ENCODE assay signal across 10 mouse cellular contexts in genomic region chr2:173037827-173038607, GRCm38 (mm10). TPM values are rescaled to one million over a fixed set of nuclear protein-coding genes. Genes with fewer than 3 reads are reported as not detected.
DNase-seq lines count a peak whose midpoint lies in the region; ATAC-seq and TF ChIP-seq lines count a peak whose summit lies in the region.
"Had no signal": no experiment of that assay in that cellular context is flagged by ENCODE, and none has a peak within 500 bp of the region (broad histone marks: within the 10 kb centered on the region; RNA-seq: fewer than 3 reads in every experiment).

No protein-coding gene starts in this region.

- 0 out of 2 replicates have a peak, but pooled peaks cover 4% of the 10 kb centered on the region for H3K36me3 ChIP-seq in hindbrain, embryonic 11.5 days (ENCODE audit: control insufficient read depth, insufficient read depth, low read length)
- H3K36me3 ChIP-seq in hindbrain, embryonic 12.5 days: peaks cover 25% of the 10 kb centered on the region
- peaks cover 32% of the 10 kb centered on the region for H3K36me3 ChIP-seq in limb, embryonic 12.5 days

- H3K27ac ChIP-seq in hindbrain, embryonic 11.5 days (ENCODE audit: low read depth, low read length): no peak overlapping the region
- H3K27ac ChIP-seq in hindbrain, embryonic 12.5 days: no peak overlapping the region
- peak overlapping the region; percentile 12; the same call in 1 of the 2 replicates for H3K27ac ChIP-seq in limb, embryonic 12.5 days
- H3K27ac ChIP-seq in gastrocnemius, adult 2 months: no peak overlapping the region
- H3K27ac ChIP-seq: embryonic facial prominence, embryonic 10.5 days; heart, embryonic 15.5 days had no signal

- 0 out of 2 replicates have a peak, but pooled peaks have one; percentile 25 for ATAC-seq in hindbrain, embryonic 11.5 days (ENCODE audit: low FRiP score)
- no peak for ATAC-seq in hindbrain, embryonic 12.5 days (ENCODE audit: low FRiP score)
- no peak; the same call in 1 of the 2 replicates for ATAC-seq in limb, embryonic 12.5 days (ENCODE audit: insufficient number of reproducible peaks, insufficient read depth, low FRiP score, low TSS enrichment, low read depth)

- H3K4me1 ChIP-seq in hindbrain, embryonic 11.5 days (replicated peaks; ENCODE audit: control insufficient read depth, insufficient read depth, low read length): no peaks in the 10 kb centered on the region
- H3K4me1 ChIP-seq in hindbrain, embryonic 12.5 days: peaks cover 6% of the 10 kb centered on the region
- no peaks in the 10 kb centered on the region; the same call in 1 of the 2 replicates for H3K4me1 ChIP-seq in limb, embryonic 12.5 days (replicated peaks)

- no peak overlapping the region for H3K4me3 ChIP-seq in hindbrain, embryonic 11.5 days (ENCODE audit: low read depth, low read length)
- no peak overlapping the region for H3K4me3 ChIP-seq in hindbrain, embryonic 12.5 days
- H3K4me3 ChIP-seq in limb, embryonic 12.5 days (replicated peaks): no peak overlapping the region
- no peak overlapping the region for H3K4me3 ChIP-seq in gastrocnemius, adult 2 months
- H3K4me3 ChIP-seq: embryonic facial prominence, embryonic 10.5 days; heart, embryonic 15.5 days had no signal

- WGBS in hindbrain, embryonic 11.5 days: 83% methylated on average over 7 of the region's 7 CpGs
- 73% methylated on average over 7 of the region's 7 CpGs for WGBS in hindbrain, embryonic 12.5 days
- 78% methylated on average over 7 of the region's 7 CpGs for WGBS in limb, embryonic 12.5 days

- H3K27me3 ChIP-seq in hindbrain, embryonic 11.5 days (ENCODE audit: control insufficient read depth, insufficient read depth, low read length): no peaks in the 10 kb centered on the region
- H3K27me3 ChIP-seq in hindbrain, embryonic 12.5 days: no peaks in the 10 kb centered on the region
- H3K27me3 ChIP-seq in limb, embryonic 12.5 days: no peaks in the 10 kb centered on the region
- H3K27me3 ChIP-seq: heart, embryonic 15.5 days had no signal

- intact Hi-C loops in gastrocnemius, adult 2 months (cut with DNase I): no loop called here

- no peaks in the 10 kb centered on the region for H3K9me3 ChIP-seq in hindbrain, embryonic 11.5 days (ENCODE audit: control insufficient read depth, low read length)
- no peaks in the 10 kb centered on the region for H3K9me3 ChIP-seq in hindbrain, embryonic 12.5 days (replicated peaks)
- no peaks in the 10 kb centered on the region for H3K9me3 ChIP-seq in limb, embryonic 12.5 days
- H3K9me3 ChIP-seq: embryonic facial prominence, embryonic 10.5 days; heart, embryonic 15.5 days had no signal

- no peak overlapping the region for H3K9ac ChIP-seq in hindbrain, embryonic 11.5 days (ENCODE audit: low read depth, low read length)
- no peak overlapping the region for H3K9ac ChIP-seq in hindbrain, embryonic 12.5 days
- H3K9ac ChIP-seq in limb, embryonic 12.5 days (replicated peaks): no peak overlapping the region
- H3K9ac ChIP-seq: heart, embryonic 15.5 days had no signal

- DNase-seq in hindbrain, embryonic 11.5 days (ENCODE audit: low spot score): no peak
- DNase-seq in T-cell, adult 2 months (ENCODE audit: low spot score): peak; percentile 62
- DNase-seq in spleen, postnatal 36 days (ENCODE audit: low spot score in 2 of 2): peak; percentile 77 to 88
- no peak for DNase-seq in right cerebral cortex, postnatal 36 days (ENCODE audit: low spot score in 2 of 2)
- no peak for DNase-seq in gastrocnemius, adult 2 months
- no peak for DNase-seq in frontal cortex, postnatal 14 days (ENCODE audit: low spot score in 2 of 2)

- H3K4me2 ChIP-seq in hindbrain, embryonic 11.5 days (replicated peaks; ENCODE audit: low read depth, low read length): no peak overlapping the region
- H3K4me2 ChIP-seq in hindbrain, embryonic 12.5 days (replicated peaks): no peak overlapping the region
- H3K4me2 ChIP-seq in limb, embryonic 12.5 days: no peak overlapping the region
- H3K4me2 ChIP-seq: heart, embryonic 15.5 days had no signal

- TF ChIP-seq CTCF in gastrocnemius, adult 2 months (IDR thresholded peaks at IDR 0.05): no peak

RNA-seq across cellular contexts. Expression of gene Rbm38, which starts 17.7 kb away (rescaled TPM):
- 57.0 and 63.3 TPM in 2 replicates for polyA plus RNA-seq in hindbrain, embryonic 11.5 days (2014; fragmentation: Nextera tagmentation; extraction: Ambion mirVana)
- 38.9 and 44.8 TPM in 2 replicates for polyA plus RNA-seq in hindbrain, embryonic 12.5 days (2016; fragmentation: Nextera tagmentation; extraction: Ambion mirVana)
- 40.1 and 45.6 TPM in 2 replicates for polyA plus RNA-seq in limb, embryonic 12.5 days (2016; fragmentation: Nextera tagmentation; extraction: Ambion mirVana)
- total RNA-seq in gastrocnemius, adult 2 months (2021): 100 to 1,000 TPM; 181 to 246 TPM

RNA-seq across cellular contexts. Expression of gene Rae1, which starts 38.1 kb away (rescaled TPM):
- 134 TPM in 2 replicates for polyA plus RNA-seq in hindbrain, embryonic 11.5 days (2014; fragmentation: Nextera tagmentation; extraction: Ambion mirVana)
- 111 and 126 TPM in 2 replicates for polyA plus RNA-seq in hindbrain, embryonic 12.5 days (2016; fragmentation: Nextera tagmentation; extraction: Ambion mirVana)
- polyA plus RNA-seq in limb, embryonic 12.5 days (2016; fragmentation: Nextera tagmentation; extraction: Ambion mirVana): 157 TPM in 2 replicates
- total RNA-seq in gastrocnemius, adult 2 months (2021): 10 to 100 TPM; 12.4 to 14.4 TPM

Comparison
In these comparisons a context has a peak if more than half of its experiments do, and no peak if none do; other contexts are left out.
1. DNase-seq: peak in T-cell, adult 2 months (single experiment) and spleen, postnatal 36 days (2 of 2); none in hindbrain, embryonic 11.5 days (single experiment), right cerebral cortex, postnatal 36 days (0 of 2), gastrocnemius, adult 2 months (single experiment) and frontal cortex, postnatal 14 days (0 of 2).